Mouse (Mus musculus): ENCODE measurements around the gene Fcer1g.

Fcer1g gene

DNA sequence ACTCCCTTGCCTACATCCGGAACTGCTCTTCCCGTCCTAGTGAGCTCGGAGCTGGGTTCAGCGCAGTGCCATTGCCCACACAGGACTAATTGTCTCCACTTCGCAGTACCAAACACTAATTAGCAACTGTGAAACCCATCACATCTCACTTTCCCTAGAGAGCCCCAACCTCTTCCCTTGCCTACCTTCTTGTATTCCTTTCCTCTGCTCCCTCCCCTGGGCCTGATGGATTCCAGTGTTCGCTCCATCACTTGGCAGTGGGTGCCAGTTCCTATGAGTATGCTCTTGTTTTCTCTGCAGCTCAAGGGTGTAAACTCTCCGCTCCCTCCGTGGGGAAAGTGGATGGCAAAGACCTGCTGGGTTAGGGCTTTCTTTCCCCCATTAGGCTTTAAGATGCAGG is 48.5 kb downstream of the Fcer1g start:
- DNase-seq (ENCODE audit: low read depth) = no peak

DNA sequence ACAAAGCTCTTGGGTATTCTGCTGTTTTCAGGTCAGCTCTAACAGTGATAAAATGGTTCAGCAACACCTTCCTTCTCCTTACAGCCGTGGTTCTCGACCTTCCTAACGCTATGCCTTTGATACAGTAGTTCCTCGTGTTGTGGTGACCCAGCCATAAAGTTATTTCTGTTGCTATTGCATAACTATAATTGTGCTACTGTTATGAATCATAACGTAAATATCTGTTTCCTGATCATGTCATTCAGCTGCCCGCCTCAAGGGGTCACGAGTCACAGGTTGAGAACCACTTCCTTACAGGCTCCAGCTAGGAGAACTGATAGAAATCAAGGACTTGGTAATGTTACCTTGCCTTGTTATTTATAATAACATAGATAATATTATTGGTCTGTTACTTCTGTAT is 49.9 kb downstream of the Fcer1g start:
- DNase-seq (ENCODE audit: low read depth) = peak; percentile 55

DNA sequence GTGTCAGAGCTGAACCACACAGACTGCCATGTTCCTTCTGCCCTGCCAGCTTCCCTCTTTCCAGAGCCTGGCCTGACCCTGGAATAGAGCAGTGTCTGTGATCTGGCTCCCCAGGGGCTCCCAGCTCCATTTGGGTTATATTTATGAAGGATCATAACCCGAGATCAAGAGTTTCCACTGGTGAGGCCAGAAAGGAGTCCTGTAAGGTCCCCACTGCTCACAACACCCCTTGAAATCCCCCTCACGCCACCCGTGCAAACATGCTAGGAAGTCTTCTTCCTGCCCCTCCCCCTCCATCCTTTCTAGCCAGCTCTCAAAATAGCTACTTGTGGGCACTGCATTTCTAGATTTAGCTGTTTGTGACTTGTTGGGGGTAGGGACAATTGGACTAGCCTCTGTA is 50.5 kb downstream of the Fcer1g start:
- DNase-seq (ENCODE audit: low read depth) = no peak

DNA sequence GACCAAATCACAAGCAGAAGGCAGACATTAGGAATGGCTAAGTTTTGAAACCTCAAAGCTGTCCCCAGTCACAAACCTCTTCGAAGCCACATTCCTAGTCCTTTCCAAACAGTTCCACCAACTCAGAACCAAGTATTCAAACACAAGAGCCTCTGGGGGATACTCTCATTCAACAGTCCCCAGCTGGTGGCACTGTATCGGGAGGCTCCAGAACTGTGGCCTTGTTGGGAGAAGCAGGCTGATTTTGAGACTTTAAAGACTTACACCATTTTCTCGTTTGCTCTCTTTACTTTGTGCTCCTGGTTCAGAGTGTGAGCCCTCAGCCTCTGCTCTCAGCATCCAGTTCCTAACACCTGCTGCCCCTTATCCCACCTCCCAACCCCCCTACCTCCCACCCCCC is 51.1 kb downstream of the Fcer1g start:
- no peak for DNase-seq (ENCODE audit: low read depth)
